Mouse (Mus musculus) v-Abl transformed pro-B cells (cell line): ENCODE measurements at regions not wholly inside any gene's neighbourhood (a gene's known extent, or its start where the extent isn't known, plus 50 kb on each side); places are given as distances from the start of the nearest gene placed in this dataset.

Experiments used
- in situ Hi-C, 2 experiments: fragments of 400-800 bp; cut with MboI; formaldehyde crosslinking; loops; one replicate each; pipeline ENCODE4 v1.15.1; 2025; ENCODE audit not compliant: unreplicated experiment in 2 of 2

GRCm38 (mm10) chr2:75781781-75782211, 50.2 kb upstream of the Agps start:
- in situ Hi-C loops, result loop anchor here (5.0 to 25.0 kb wide), 8 partner anchors 104 to 1077 kb away; partner anchors contain the start of genes Cyct (in 1 of the 2), Hoxd8 (in 1 of the 2) and Rbm45 (in 1 of the 2)

- in situ Hi-C loops, result loop anchor here (5.0 to 25.0 kb wide), 8 partner anchors 104 to 1076 kb away; partner anchors contain the start of genes Cyct (in 1 of the 2), Hoxd8 (in 1 of the 2) and Rbm45 (in 1 of the 2)
Observed at GRCm38 (mm10) chr2:75781078-75781477, 50.9 kb upstream of the Agps start.

- in situ Hi-C loops, result loop anchor here (10.0 to 25.0 kb wide), 4 partner anchors 54 to 584 kb away; partner anchors contain the start of genes Cyct (in 1 of the 2) and Rbm45 (in 1 of the 2)
Observed at GRCm38 (mm10) chr2:75778628-75779027, 53.3 kb upstream of the Agps start.

- in situ Hi-C loops, result loop anchor here (10.0 to 25.0 kb wide), 4 partner anchors 52 to 585 kb away; partner anchors contain the start of genes Cyct (in 1 of the 2) and Rbm45 (in 1 of the 2)
Observed at GRCm38 (mm10) chr2:75777040-75777451, 54.9 kb upstream of the Agps start.

GRCm38 (mm10) chr2:75776533-75776932, 55.4 kb upstream of the Agps start:
- in situ Hi-C loops, result loop anchor here (10.0 to 25.0 kb wide), 4 partner anchors 52 to 586 kb away; partner anchors contain the start of genes Cyct (in 1 of the 2) and Rbm45 (in 1 of the 2)

GRCm38 (mm10) chr2:75775217-75775616, 56.8 kb upstream of the Agps start:
- in situ Hi-C loops, result loop anchor here (10.0 to 25.0 kb wide), 4 partner anchors 50 to 587 kb away; partner anchors contain the start of genes Cyct (in 1 of the 2) and Rbm45 (in 1 of the 2)

- in situ Hi-C loops, result loop anchor here in 1 of 2 experiments (10.0 to 25.0 kb wide), 2 partner anchors 49 to 1086 kb away; partner anchors contain the start of genes Hoxd10, Hoxd11, Hoxd12 and Hoxd9
Observed at GRCm38 (mm10) chr2:75773431-75773830, 58.5 kb upstream of the Agps start.

GRCm38 (mm10) chr2:75772251-75772956, 59.6 kb upstream of the Agps start:
- in situ Hi-C loops, result loop anchor here in 1 of 2 experiments (10.0 to 25.0 kb wide), 2 partner anchors 48 to 1085 kb away; partner anchors contain the start of genes Hoxd10, Hoxd11, Hoxd12 and Hoxd9

- in situ Hi-C loops, result loop anchor here in 1 of 2 experiments (10.0 to 25.0 kb wide), 2 partner anchors 46 to 1083 kb away; partner anchors contain the start of genes Hoxd10, Hoxd11, Hoxd12 and Hoxd9
Observed at GRCm38 (mm10) chr2:75770633-75771032, 61.3 kb upstream of the Agps start.

- in situ Hi-C loops, result loop anchor here (10.0 to 25.0 kb wide), 2 partner anchors 54 to 1081 kb away; partner anchors contain the start of genes Hoxd10 (in 1 of the 2), Hoxd11 (in 1 of the 2), Hoxd12 (in 1 of the 2) and Hoxd9 (in 1 of the 2)
Observed at GRCm38 (mm10) chr2:75768559-75769304, 63.2 kb upstream of the Agps start.

- in situ Hi-C loops, result loop anchor here (10.0 to 25.0 kb wide), 2 partner anchors 53 to 1081 kb away; partner anchors contain the start of genes Hoxd10 (in 1 of the 2), Hoxd11 (in 1 of the 2), Hoxd12 (in 1 of the 2) and Hoxd9 (in 1 of the 2)
Observed at GRCm38 (mm10) chr2:75767871-75768558, 63.6 kb upstream of the Nfe2l2 start.

- in situ Hi-C loops, result loop anchor here (10.0 to 25.0 kb wide), 2 partner anchors 51 to 1078 kb away; partner anchors contain the start of genes Hoxd10 (in 1 of the 2), Hoxd11 (in 1 of the 2), Hoxd12 (in 1 of the 2) and Hoxd9 (in 1 of the 2)
Observed at GRCm38 (mm10) chr2:75765403-75765802, 61.0 kb upstream of the Nfe2l2 start.

GRCm38 (mm10) chr2:75763252-75763651, 58.8 kb upstream of the Nfe2l2 start:
- in situ Hi-C loops, result loop anchor here (10.0 to 25.0 kb wide), 2 partner anchors 48 to 1076 kb away; partner anchors contain the start of genes Hoxd10 (in 1 of the 2), Hoxd11 (in 1 of the 2), Hoxd12 (in 1 of the 2) and Hoxd9 (in 1 of the 2)

- in situ Hi-C loops, result loop anchor here (10.0 to 25.0 kb wide), 2 partner anchors 47 to 1075 kb away; partner anchors contain the start of genes Hoxd10 (in 1 of the 2), Hoxd11 (in 1 of the 2), Hoxd12 (in 1 of the 2) and Hoxd9 (in 1 of the 2)
Observed at GRCm38 (mm10) chr2:75762030-75762429, 57.6 kb upstream of the Nfe2l2 start.

GRCm38 (mm10) chr2:75761626-75762025, 57.2 kb upstream of the Nfe2l2 start:
- in situ Hi-C loops, result loop anchor here (10.0 to 25.0 kb wide), 2 partner anchors 47 to 1074 kb away; partner anchors contain the start of genes Hoxd10 (in 1 of the 2), Hoxd11 (in 1 of the 2), Hoxd12 (in 1 of the 2) and Hoxd9 (in 1 of the 2)

- in situ Hi-C loops, result loop anchor here in 1 of 2 experiments (25.0 kb wide), 1 partner anchor 1072 kb away; the partner anchor contains the start of genes Hoxd10, Hoxd11, Hoxd12 and Hoxd9
Observed at GRCm38 (mm10) chr2:75759196-75759885, 54.9 kb upstream of the Nfe2l2 start.

GRCm38 (mm10) chr2:75758277-75758676, 53.8 kb upstream of the Nfe2l2 start:
- in situ Hi-C loops, result loop anchor here in 1 of 2 experiments (25.0 kb wide), 1 partner anchor 1071 kb away; the partner anchor contains the start of genes Hoxd10, Hoxd11, Hoxd12 and Hoxd9
